Mouse (Mus musculus): ENCODE data around the gene Slc27a3.
"Not testable (repeated sequence)": the region's sequence is repeated elsewhere in the genome, so short reads cannot be mapped to it uniquely, and the experiment has no call there.

Slc27a3 gene

DNA sequence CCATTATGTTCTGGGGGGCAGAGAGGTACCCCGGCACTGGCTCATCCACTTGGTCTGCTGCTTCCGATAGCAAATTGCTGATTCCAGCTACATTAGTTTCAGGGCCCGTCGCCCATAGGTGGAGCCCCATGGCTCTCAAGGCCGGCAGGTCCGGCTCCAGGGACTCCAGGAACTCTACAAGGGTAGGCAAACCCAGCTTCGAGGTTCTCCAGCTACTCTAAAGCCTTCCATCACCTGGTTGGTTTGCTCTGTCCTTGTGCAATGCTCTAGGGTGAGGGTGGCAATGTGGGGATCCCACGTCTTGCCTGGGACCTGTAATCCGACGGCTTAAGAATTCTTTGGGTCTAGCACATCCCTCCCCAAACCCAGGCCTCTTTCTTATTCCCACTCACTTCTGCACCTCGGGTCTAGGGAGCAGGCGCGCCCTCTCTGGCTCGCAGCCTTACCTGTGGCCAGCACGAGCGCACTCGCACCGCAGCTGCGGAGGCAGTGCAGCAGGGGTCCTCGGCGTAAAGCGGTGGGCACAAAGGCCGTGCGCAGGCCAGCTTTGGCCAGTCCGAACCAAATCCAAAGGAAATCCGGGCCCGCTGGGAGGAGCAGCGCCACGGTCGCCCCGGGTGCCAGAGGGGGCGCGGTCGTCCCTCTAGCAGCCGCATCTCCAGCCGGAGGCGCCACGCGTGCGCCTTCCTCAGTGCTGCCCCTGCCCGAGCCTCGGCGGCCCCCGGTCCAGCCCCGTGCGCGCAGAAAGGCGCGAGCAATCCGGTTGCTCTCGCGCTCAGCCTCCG, 820 bp downstream of the Slc27a3 start:
- peak; percentile 22 for DNase-seq

- no peak for DNase-seq
Measured at GRCm38 (mm10) chr3:90388192-90388591, 1.5 kb downstream of the Slc27a3 start.

GRCm38 (mm10) chr3:90387483-90387882, 2.3 kb downstream of the Slc27a3 start:
- no peak for DNase-seq

DNA sequence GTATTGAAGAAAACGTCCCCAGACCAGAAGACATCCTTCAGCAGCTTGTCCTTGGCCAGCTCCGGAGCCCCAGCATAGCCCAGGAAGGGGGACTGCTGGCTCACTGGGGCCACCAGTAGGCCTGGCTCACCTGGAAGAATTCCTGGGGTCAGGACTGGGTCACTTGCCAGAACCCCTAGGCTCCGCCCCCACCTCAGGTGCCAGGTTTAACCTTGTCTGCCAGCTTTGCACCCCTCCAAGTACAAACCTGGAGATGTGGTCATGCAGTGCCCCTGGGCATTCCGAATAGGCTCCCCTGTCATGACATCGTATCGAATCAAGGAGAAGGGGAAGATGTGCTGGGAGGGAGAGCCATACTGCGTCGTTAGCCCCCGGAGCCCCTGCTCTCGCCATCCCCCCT, 2.9 kb downstream of the Slc27a3 start:
- DNase-seq, result no peak

GRCm38 (mm10) chr3:90384851-90385375, 4.8 kb downstream of the Slc27a3 start:
- DNase-seq, result no peak

- no peak for DNase-seq
Measured at GRCm38 (mm10) chr3:90383690-90384089, 6.0 kb downstream of the Slc27a3 start.

DNA sequence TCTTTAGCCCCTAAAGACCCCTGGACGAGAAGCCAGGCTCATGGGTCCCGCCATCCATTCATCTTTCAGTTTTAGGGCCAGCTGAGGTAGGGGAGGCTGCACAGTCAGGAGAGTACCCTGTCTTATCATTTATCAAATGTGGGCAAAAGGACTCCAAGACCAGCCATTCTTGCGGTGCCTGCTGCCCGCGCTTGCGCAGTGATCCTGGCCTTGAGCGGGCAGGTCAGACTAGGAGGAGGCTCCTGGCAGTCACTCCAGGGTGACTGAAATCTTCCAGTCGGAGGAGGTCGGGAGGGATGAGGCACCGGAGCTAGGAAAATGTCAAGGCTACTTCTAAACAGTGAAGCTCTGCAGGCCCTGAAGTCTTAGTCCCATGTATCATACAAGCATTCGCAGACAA, 8.0 kb downstream of the Slc27a3 start:
- no peak for DNase-seq

DNA sequence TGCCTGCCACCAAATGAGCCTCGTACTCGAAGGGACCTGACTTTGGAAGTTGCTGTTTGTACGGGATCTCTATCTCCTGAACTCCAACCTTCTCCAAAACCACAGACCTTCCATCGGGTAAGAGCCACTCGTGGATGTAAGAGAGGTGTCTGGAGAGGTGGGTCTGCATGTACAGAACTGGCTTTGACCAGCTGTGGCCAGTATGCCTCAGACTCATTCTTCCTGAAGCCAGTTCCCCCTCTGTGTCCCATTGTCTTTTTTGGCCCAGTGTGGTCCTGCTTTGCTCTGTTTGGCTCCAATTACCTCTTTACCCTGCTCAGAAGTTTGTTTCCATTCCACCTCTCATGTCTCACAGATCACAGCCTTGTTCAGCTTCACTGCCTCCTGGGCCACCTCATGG, 11.2 kb downstream of the Slc27a3 start:
- DNase-seq, result no peak

DNA sequence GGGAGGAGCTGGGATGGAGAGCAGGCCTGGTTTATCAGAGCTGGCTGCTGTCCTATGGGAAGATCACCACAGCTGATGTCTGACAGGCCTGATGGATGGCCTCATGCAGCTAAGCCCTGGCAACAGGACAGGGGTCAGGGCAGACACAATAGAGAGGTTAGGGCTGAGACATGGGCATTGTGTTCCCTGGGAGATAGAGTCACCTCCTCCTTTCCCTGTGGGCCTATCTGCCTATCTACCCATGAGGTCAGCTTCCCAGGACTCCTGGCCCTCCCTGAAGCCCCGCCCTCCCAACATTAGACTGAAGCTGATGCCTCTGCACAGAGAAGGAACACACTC, 13.5 kb downstream of the Slc27a3 start:
- DNase-seq, result no peak

DNA sequence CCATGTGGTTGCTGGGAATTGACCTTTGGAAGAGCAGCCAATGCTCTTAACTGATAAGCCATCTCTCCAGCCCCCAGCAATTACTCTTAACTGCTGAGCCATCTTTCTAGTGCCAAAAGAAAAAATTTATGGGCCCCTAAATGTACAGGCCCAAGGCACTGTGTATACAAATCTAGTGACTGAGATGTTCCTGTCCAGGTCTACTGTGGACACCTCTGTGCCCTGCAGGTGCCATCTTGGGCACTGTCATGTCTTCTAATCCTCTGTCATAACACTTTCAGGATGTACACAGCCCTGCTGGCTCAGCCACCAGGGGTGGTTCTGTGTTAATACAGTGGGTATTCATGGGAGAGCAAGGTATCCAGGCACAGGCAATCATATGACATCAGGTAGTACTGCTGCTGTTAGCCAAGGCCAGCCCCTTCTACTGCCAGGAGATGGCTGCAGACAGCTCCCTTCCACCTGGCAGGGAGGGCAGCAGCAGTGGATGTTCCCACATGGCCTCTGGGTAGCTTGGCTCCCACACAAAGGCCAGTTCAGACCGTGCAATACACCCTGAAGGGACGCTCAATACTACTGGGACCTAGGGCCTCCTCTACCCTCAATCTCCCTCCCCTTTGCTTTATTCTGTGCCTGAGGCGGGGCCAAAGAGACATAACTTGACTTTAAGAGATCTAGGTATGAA, 14.0 kb downstream of the Slc27a3 start:
- DNase-seq, result no peak

DNA sequence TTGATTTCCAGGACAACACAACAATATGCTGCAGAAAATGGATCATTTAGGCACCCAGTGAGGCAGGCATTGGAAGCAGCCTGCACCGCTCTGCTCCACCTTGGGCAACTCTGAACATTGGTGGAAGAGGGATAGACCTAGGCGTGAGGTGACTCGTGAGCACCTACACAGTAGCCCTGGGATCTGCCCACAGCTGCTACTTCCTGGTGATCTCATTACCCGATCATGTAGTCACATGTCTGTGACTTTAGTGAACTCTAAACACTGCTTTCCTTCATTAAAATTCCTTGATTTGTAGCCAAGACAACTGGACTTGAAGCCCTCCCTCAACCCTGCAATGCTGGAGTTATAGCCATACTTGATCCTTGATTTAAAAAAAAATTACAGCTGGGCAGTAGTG, 15.4 kb downstream of the Slc27a3 start:
- no peak for DNase-seq

GRCm38 (mm10) chr3:90373432-90374028, 16.2 kb downstream of the Slc27a3 start:
- DNase-seq, result peak; percentile 80

DNA sequence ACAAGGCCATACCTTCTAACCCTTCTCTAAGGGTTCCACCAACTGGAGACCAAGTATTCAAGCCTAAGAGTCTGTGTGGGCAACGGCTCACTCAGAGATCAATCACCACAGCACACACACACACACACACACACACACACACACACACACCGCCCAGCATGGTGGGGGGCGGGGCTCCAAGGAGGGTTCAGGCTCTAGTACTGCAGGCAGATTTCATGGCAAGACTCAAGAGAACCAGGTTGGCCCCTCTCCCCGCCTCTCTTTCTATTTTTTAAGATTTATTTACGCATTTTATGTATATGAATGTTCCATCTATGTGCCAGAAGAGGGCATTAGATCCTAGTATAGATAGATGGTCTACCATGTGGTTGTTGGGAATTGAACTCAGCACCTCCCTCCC, 16.9 kb downstream of the Slc27a3 start:
- DNase-seq, result no peak

GRCm38 (mm10) chr3:90371857-90372256, 17.9 kb downstream of the Slc27a3 start:
- DNase-seq, result no peak

DNA sequence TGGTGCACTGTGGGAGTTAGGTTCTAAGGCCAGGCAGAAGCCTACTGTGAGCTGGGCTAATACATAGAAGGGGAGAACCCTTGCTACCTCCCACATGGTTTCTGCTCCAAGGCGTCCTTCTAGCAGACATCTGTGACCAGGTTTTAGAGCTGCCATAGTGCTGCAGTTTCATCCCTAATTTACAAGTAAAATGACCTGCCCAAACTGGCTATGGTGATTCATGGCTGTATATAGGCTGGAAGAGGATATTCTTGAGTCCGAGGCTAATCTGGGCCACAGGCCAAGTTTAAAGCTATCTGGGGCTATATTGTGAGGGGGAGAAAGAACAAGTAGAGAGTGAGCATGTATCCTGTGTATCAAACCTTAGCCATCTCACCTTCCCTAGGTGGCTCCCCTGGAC, 20.7 kb downstream of the Slc27a3 start:
- DNase-seq, result no peak

- no peak for DNase-seq
Measured at GRCm38 (mm10) chr3:90367001-90367632, 22.6 kb downstream of the Slc27a3 start.

GRCm38 (mm10) chr3:90362346-90362745, 27.4 kb downstream of the Slc27a3 start:
- DNase-seq, result no peak

DNA sequence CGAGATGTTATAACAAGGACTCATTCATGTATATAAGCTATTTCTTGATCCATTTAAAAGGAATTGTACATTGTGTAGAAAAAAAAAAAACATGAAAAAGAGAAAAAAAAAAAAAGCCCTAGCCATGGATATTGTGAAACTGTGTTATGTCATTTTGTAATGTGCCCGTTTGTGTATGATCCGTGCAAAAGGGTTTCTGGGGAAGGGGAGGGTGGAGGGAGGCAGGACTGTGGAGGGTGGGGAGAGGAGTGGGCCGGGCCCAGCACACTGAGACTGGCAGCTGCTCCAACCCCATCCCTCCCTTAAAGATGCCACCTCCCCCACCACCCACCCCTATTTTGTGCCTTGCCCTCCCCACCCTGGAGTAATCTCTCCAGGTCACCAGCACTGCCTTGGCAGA, 28.3 kb downstream of the Slc27a3 start:
- no peak for DNase-seq

DNA sequence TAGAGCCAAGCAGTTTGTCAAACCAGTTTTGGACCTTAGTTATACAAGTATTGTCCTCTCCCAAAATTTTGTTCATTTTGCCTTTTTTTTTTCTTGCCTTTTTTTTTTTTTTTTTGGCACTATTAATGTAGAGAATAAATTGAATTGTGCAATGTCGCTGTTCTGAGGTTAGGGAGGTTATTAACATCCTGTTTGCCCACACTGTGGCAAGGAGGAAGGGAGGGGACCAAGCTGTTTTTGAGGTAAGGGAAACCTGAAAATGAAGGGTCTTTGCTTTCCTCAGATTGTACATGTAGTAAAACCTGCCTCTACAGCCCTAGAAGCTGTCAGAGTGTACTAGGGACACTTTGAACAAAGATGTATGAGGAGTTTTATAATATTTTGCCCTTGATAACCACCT, 30.5 kb downstream of the Slc27a3 start:
- no peak for DNase-seq

DNA sequence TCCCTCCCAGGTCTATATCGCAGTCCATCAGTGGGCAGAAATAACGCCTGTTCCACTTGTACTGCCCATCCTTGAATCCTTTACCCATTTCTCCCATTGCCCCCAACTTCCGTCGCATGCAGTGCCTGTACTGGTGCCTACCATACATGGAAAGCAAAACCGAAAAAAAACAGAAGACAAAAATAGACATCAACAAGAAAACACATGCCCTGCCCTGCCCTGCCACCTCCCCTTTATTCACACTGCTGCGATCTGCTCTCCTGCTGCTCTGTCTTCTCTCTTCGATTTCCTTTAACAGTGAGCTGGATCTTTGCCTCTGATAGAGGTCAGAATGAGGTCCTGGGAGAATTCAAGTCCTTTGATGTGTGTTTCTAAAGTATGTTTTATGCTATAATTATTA, 31.8 kb downstream of the Slc27a3 start:
- DNase-seq, result no peak

- DNase-seq, result no peak
Measured at GRCm38 (mm10) chr3:90347847-90348246, 41.9 kb downstream of the Slc27a3 start.

GRCm38 (mm10) chr3:90342853-90343252, 46.9 kb downstream of the Slc27a3 start:
- not testable (repeated sequence) for DNase-seq

GRCm38 (mm10) chr3:90340177-90340576, 49.6 kb downstream of the Slc27a3 start:
- no peak for DNase-seq

DNA sequence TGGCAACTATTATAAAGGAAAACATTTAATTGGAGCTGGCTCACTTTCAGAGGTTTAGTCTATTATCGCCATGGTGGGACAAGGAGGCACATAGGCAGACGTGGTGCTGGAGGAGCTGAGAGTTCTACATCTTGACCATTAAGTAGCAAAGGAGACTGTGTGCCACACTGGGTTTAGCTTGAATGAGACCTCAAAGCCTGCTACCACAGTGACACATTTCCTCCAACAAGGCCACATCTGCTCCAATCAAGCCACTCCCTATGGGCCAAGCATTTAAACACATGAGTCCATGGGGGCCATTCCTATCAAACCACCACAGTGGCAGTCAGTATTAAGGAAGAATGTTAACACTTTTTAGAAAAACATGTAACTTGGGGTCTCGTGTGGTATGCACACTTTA, 51.5 kb downstream of the Slc27a3 start:
- DNase-seq, result no peak

Measured in cerebellum, adult 11 months (tissue).